Mouse (Mus musculus) bone marrow macrophage, adult 2 months (primary cell): ENCODE data around the gene Tex12. TPM values are rescaled to one million over a fixed set of nuclear protein-coding genes. Genes with fewer than 3 reads are reported as not detected.

Experiments used
- H3K27ac ChIP-seq: 2 replicates; pipeline ENCODE4 v1.5.1; 2012; ENCODE audit warnings: low read depth, low read length; ENCODE audit not compliant: insufficient read depth
- H3K4me1 ChIP-seq: 2 replicates; pipeline ENCODE4 v1.6.1; 2012; ENCODE audit warnings: low read length; ENCODE audit not compliant: control insufficient read depth, insufficient read depth
- H3K4me3 ChIP-seq: 2 replicates; pipeline ENCODE4 v1.5.1; 2012; ENCODE audit warnings: mild to moderate bottlenecking, low read length, moderate library complexity; ENCODE audit not compliant: insufficient read depth
- CTCF ChIP-seq: IDR thresholded peaks from 2 replicates; pipeline ENCODE4 v1.5.1; 2012; ENCODE audit warnings: low read depth, mild to moderate bottlenecking, low read length, moderate library complexity
- POLR2A ChIP-seq: IDR thresholded peaks from 2 replicates; pipeline ENCODE4 v1.6.1; 2012; ENCODE audit warnings: mild to moderate bottlenecking, low read depth, low read length, borderline replicate concordance
- polyA plus RNA-seq: library from polyadenylated mRNA; stranded (reverse); fragments of >200 nt; gene quantifications from 2 replicates; pipeline ENCODE4 v1.2.4, GENCODE M21; 2012; ENCODE audit not compliant: missing spikeins, insufficient read depth, insufficient read length

Gene Tex12
- not detected in 2 replicates for polyA plus RNA-seq

- Histone ChIP-seq H3K27ac (peak within 1 kb of the TSS; percentile 32; the same call in 1 of the 2 replicates), H3K4me3 (no peak within 1 kb of the TSS), H3K4me1 (peaks cover 22% of the 10 kb centered on the region)
- TF ChIP-seq POLR2A (no peak), CTCF (no peak)
Observed at GRCm38 (mm10) chr9:50561145-50561917, at the start of gene Tex12. Gene Tex12 (minus strand): TSS chr9:50561325.

DNA sequence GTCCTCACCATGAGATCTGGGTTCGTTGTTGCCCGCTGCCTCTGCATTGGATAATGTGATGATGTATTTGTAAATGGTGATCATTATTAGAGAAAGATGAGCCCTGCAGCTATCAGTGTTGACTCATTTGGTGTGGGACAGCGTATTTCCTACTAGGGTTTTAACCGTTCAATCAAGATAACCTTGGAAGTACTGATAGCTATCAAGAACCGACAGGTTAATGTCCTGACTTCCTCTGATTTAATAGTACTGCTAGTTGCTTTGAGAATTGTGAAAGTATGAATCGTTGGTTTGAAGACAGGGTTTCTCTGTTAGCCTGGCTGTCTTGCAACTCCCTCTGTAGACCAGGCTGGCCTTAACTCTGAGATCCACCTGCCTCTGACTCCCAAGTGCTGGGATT lies 43.2 kb upstream of the Tex12 start:
- Histone ChIP-seq H3K4me1 (peaks cover 21% of the 10 kb centered on the region), H3K27ac (peak overlapping the region; percentile 57), H3K4me3 (peak overlapping the region; percentile 68)
- TF ChIP-seq CTCF (no peak), POLR2A (no peak)

GRCm38 (mm10) chr9:50603998-50604324 lies 42.8 kb upstream of the Tex12 start:
- H3K4me1 ChIP-seq = peaks cover 21% of the 10 kb centered on the region
- H3K4me3 ChIP-seq = peak overlapping the region; percentile 68
- H3K27ac ChIP-seq = peak overlapping the region; percentile 57
- no peak for TF ChIP-seq POLR2A
- TF ChIP-seq CTCF = no peak

- Histone ChIP-seq H3K27ac (peak within 1 kb of the TSS; percentile 57), H3K4me1 (peaks cover 21% of the 10 kb centered on the region)
- TF ChIP-seq POLR2A = no peak
- TF ChIP-seq CTCF = no peak
Observed at GRCm38 (mm10) chr9:50603189-50603997, 42.3 kb upstream of the Tex12 start, which contains the start of the genes Sdhd and Timm8b. Gene Sdhd (minus strand): TSS chr9:50603812. Gene Timm8b (plus strand): TSS chr9:50603910.

GRCm38 (mm10) chr9:50602055-50602845 lies 41.1 kb upstream of the Tex12 start:
- Histone ChIP-seq H3K4me1 (peaks cover 19% of the 10 kb centered on the region), H3K27ac (no peak overlapping the region), H3K4me3 (peak overlapping the region; percentile 68)
- no peak for TF ChIP-seq CTCF
- TF ChIP-seq POLR2A = no peak

More at GRCm38 (mm10) chr9:50603189-50603997, 42.3 kb upstream of the Tex12 start, which contains the start of the genes Sdhd and Timm8b:
- peak within 1 kb of the TSS; percentile 68 for H3K4me3 ChIP-seq

DNA sequence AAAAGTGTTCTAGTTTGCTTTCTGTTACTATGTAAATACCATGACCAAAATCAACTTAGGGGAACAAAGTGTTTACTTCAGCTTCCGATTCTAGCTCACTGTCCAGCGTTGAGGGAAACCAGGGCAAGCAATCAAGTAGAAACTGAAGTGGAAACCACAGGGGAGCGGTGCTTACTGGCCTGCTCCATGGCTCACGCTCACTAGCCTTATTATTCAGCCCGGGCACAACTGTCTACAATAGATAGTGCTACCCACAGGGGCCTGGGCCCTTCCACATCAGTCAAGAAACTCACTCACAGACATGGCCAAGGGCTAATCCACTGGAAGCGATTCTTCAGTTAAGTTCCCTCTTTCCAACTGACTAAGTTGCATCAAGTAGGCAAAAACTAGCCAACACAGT lies 40.4 kb upstream of the Tex12 start:
- no peak overlapping the region for H3K27ac ChIP-seq

GRCm38 (mm10) chr9:50596973-50597372 lies 35.8 kb upstream of the Tex12 start:
- no peak for TF ChIP-seq POLR2A
- no peak for TF ChIP-seq CTCF
- no peak overlapping the region for H3K4me3 ChIP-seq
- H3K4me1 ChIP-seq = peaks cover 12% of the 10 kb centered on the region
- H3K27ac ChIP-seq = no peak overlapping the region

More for the DNA sequence above, 40.4 kb upstream of the Tex12 start:
- TF ChIP-seq CTCF = no peak
- no peak for TF ChIP-seq POLR2A
- no peak overlapping the region for H3K4me3 ChIP-seq
- peaks cover 18% of the 10 kb centered on the region for H3K4me1 ChIP-seq

DNA sequence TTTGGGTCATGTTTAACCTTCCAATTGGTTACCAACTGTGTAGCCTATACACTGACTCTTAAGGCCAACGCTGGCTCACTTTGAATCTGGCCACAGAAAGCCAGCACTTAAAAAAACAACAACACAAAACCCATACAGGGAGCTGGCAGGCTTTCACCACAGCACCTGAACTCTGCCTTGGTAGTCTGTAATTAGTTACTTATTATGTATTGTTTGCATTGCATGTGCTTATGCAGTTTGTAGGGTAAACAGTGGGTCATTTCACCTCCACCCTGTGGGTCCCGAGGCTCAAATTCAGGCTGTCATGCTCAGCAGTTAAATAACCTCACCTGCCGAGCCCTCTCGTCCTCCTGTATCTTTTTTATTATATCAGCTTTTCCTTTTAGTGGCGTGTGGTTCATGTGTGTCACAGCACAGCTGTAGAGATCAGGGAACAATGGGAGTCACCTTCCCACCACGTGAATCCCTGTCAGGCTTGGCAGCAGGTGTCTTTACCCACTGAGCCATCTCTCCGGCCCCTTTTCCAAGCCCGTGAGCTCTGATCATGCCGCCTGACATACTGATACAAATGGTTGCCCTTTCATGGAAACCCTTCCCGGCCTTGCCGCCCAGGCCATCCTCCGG lies 33.8 kb upstream of the Tex12 start:
- Histone ChIP-seq H3K27ac (no peak overlapping the region), H3K4me3 (no peak overlapping the region), H3K4me1 (peaks cover 17% of the 10 kb centered on the region)
- TF ChIP-seq POLR2A = no peak
- no peak for TF ChIP-seq CTCF

GRCm38 (mm10) chr9:50593544-50593943 lies 32.4 kb upstream of the Tex12 start:
- Histone ChIP-seq H3K4me1 (peaks cover 20% of the 10 kb centered on the region), H3K4me3 (no peak overlapping the region), H3K27ac (no peak overlapping the region)
- no peak for TF ChIP-seq POLR2A
- TF ChIP-seq CTCF = peak; percentile 63
